Mouse (Mus musculus): ENCODE measurements around the gene Olfr130. TPM values are rescaled to one million over a fixed set of nuclear protein-coding genes. Genes with fewer than 3 reads are reported as not detected.

Gene Olfr130
- not detected in 2 replicates for polyA plus RNA-seq (2015; fragmentation: Nextera tagmentation; extraction: Ambion mirVana)

DNA sequence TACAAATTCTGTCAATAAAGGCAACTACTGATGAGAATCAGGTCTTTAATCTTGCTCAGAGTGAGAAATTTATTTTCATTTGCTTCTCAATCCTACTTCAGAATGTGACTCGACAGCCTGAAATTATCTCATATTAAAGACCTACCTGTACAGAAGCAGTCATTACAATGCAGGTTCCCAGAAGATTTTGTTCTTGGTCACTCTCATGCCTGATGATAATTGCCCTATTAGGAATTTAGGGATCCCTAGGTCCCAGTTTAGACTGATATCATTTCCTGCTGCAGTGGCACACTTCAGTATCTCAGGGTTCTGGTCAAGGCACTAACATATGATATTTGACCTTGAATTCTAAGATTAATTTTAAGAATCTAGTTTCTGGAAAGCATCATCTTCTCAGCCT is at the start of gene Olfr130:
Gene Olfr130 (plus strand): TSS at position 301 of the 400 bp plus-strand sequence.
- ATAC-seq (ENCODE audit: insufficient read depth, low FRiP score): no peak
- no peaks in the 10 kb centered on the region for H3K36me3 ChIP-seq (ENCODE audit: control insufficient read depth, insufficient read depth, low read length)
- H3K27ac ChIP-seq (ENCODE audit: low read length): no peak within 1 kb of the TSS
- H3K4me1 ChIP-seq (ENCODE audit: control insufficient read depth, insufficient read depth, low read length): no peaks in the 10 kb centered on the region
- H3K4me3 ChIP-seq (replicated peaks; ENCODE audit: low read length): no peak within 1 kb of the TSS
- no peak within 1 kb of the TSS for H3K4me2 ChIP-seq (ENCODE audit: low read depth, low read length)
- 85% methylated on average over 1 of the region's 1 CpGs for WGBS
- H3K27me3 ChIP-seq (ENCODE audit: control insufficient read depth, insufficient read depth, low read length): no peaks in the 10 kb centered on the region
- no peaks in the 10 kb centered on the region for H3K9me3 ChIP-seq (replicated peaks; ENCODE audit: control insufficient read depth, low read length)
- no peak within 1 kb of the TSS for H3K9ac ChIP-seq (ENCODE audit: low read length)

DNA sequence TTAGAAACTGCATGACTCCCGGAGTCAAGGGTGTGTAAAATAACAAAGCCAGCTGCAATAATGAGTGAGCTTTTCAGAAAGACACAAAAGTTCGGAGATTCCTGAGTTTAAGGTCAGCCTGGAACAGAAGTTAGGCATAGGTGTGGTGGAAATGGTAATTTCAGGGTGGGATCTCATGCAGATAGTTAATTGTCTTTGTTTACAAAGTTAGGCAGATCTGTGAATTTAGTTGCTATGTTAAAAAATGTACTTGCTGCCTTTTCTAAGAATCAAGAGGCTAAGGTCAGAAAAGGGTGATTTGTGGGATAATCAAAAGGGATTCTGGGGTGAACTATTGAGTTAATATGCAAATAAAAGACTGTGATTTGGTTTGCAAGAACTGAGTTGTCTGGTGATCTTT is 47.4 kb upstream of the Olfr130 start:
- no peak overlapping the region for H3K27ac ChIP-seq (ENCODE audit: low read length)

DNA sequence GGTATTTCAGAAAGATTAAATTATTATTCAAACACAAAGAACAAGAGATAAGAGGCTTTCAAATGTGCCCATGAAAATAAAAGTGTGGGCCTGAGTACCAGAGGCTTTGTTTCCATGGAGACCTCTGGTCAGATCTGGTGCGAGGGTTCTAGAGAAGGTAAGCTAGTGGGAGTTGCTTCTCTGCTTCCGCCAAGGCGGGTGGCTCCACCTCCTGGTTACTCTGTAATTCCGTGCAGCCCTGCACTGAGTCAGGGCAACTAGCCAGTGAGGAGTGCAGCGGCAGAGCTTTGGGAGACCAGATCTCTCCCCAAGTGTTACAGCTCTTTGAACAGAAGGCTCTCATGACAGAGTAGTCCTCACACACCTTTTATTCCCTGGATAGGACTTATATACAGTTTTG is 37.4 kb upstream of the Olfr130 start:
- no peaks in the 10 kb centered on the region for H3K27me3 ChIP-seq (ENCODE audit: control insufficient read depth, insufficient read depth, low read length)
- no peak overlapping the region for H3K27ac ChIP-seq (ENCODE audit: low read length)
- H3K36me3 ChIP-seq (ENCODE audit: control insufficient read depth, insufficient read depth, low read length): no peaks in the 10 kb centered on the region
- no peak overlapping the region for H3K4me3 ChIP-seq (replicated peaks; ENCODE audit: low read length)
- H3K4me1 ChIP-seq (ENCODE audit: control insufficient read depth, insufficient read depth, low read length): no peaks in the 10 kb centered on the region
- H3K4me2 ChIP-seq (ENCODE audit: low read depth, low read length): no peak overlapping the region
- ATAC-seq (ENCODE audit: insufficient read depth, low FRiP score): no peak
- H3K9ac ChIP-seq (ENCODE audit: low read length): no peak overlapping the region
- 38% methylated on average over 5 of the region's 5 CpGs for WGBS
- no peaks in the 10 kb centered on the region; the same call in 1 of the 2 replicates for H3K9me3 ChIP-seq (replicated peaks; ENCODE audit: control insufficient read depth, low read length)

More for the DNA sequence above, 47.4 kb upstream of the Olfr130 start:
- no peak overlapping the region for H3K4me2 ChIP-seq (ENCODE audit: low read depth, low read length)
- H3K4me1 ChIP-seq (ENCODE audit: control insufficient read depth, insufficient read depth, low read length): no peaks in the 10 kb centered on the region
- H3K9ac ChIP-seq (ENCODE audit: low read length): no peak overlapping the region
- H3K36me3 ChIP-seq (ENCODE audit: control insufficient read depth, insufficient read depth, low read length): no peaks in the 10 kb centered on the region
- WGBS: 75% methylated on average over 2 of the region's 2 CpGs
- H3K4me3 ChIP-seq (replicated peaks; ENCODE audit: low read length): no peak overlapping the region
- H3K27me3 ChIP-seq (ENCODE audit: control insufficient read depth, insufficient read depth, low read length): no peaks in the 10 kb centered on the region
- H3K9me3 ChIP-seq (replicated peaks; ENCODE audit: control insufficient read depth, low read length): no peaks in the 10 kb centered on the region
- no peak for ATAC-seq (ENCODE audit: insufficient read depth, low FRiP score)

DNA sequence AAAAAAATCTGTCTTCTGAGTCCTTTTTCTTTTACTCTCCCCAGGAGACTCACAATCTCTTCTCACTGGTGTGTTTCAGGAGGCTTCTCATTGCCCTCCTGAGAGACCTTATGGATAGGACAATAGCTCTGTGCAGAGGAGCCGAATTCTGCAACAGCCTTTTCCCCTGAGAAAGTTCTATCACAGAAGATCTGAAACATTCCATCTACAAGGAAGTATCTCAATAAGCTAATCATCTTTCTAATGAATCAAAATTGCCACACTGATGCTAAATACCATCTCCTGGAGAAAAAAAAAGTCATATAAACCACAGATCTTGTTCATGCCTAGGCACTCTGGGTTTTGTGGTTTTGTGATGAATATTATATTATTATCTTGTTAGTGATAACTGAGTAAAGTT is 3.7 kb upstream of the Olfr130 start, which contains the start of gene Olfr129:
Gene Olfr129 (minus strand): TSS at position 101 of the 400 bp plus-strand sequence.
- no peak for ATAC-seq (ENCODE audit: insufficient read depth, low FRiP score)
- H3K27ac ChIP-seq (ENCODE audit: low read length): no peak within 1 kb of the TSS
- H3K9me3 ChIP-seq (replicated peaks; ENCODE audit: control insufficient read depth, low read length): no peaks in the 10 kb centered on the region
- H3K4me1 ChIP-seq (ENCODE audit: control insufficient read depth, insufficient read depth, low read length): no peaks in the 10 kb centered on the region
- H3K4me3 ChIP-seq (replicated peaks; ENCODE audit: low read length): no peak within 1 kb of the TSS
- 65% methylated on average over 1 of the region's 1 CpGs for WGBS
- H3K9ac ChIP-seq (ENCODE audit: low read length): no peak within 1 kb of the TSS
- no peaks in the 10 kb centered on the region for H3K27me3 ChIP-seq (ENCODE audit: control insufficient read depth, insufficient read depth, low read length)
- no peaks in the 10 kb centered on the region for H3K36me3 ChIP-seq (ENCODE audit: control insufficient read depth, insufficient read depth, low read length)
- H3K4me2 ChIP-seq (ENCODE audit: low read depth, low read length): no peak within 1 kb of the TSS

DNA sequence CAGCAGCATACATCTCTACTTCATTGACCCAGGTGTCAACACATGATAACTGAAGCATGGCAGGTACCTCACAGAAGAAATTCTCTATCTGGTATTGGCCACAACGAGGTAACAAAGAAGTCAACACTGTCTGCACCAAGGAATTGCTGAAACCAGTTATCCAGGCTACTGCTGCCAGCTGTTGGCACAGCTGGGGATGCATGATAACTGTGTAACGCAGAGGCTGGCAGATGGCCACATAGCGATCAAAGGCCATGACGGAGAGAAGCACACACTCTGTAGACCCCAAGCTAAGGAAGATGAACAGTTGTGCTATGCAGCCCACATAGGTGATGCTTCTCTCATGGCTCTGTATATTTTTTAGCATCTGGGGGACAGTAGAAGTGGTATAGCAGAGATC is 18.6 kb downstream of the Olfr130 start:
- Histone ChIP-seq H3K27ac (ENCODE audit: low read length) (no peak overlapping the region), H3K9me3 (replicated peaks; ENCODE audit: control insufficient read depth, low read length) (no peaks in the 10 kb centered on the region), H3K4me1 (ENCODE audit: control insufficient read depth, insufficient read depth, low read length) (no peaks in the 10 kb centered on the region), H3K36me3 (ENCODE audit: control insufficient read depth, insufficient read depth, low read length) (no peaks in the 10 kb centered on the region), H3K4me2 (ENCODE audit: low read depth, low read length) (no peak overlapping the region), H3K27me3 (ENCODE audit: control insufficient read depth, insufficient read depth, low read length) (no peaks in the 10 kb centered on the region), H3K4me3 (replicated peaks; ENCODE audit: low read length) (no peak overlapping the region), H3K9ac (ENCODE audit: low read length) (no peak overlapping the region)
- ATAC-seq (ENCODE audit: insufficient read depth, low FRiP score): no peak
- 85% methylated on average over 4 of the region's 4 CpGs for WGBS

DNA sequence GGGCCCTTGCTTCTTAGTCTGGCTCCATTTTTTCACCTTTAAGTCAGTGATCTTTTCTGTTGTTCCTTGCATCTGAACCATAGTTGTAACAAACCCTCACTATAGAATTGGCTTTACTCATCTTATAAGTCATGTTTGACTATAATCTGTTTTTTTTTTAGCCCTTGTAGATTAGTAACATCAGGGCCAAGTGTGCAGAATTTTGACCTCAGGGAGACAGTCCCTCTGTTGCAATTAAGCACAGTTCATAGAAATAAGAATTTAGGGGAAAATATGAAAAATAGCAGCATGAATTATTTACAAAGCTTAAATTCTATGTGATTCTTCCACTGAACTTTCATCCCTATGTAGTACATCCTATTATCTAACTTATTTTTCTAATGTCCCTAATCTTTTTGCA is 24.9 kb downstream of the Olfr130 start, which contains the start of gene Olfr131:
Gene Olfr131 (minus strand): TSS at position 101 of the 400 bp plus-strand sequence.
- H3K4me1 ChIP-seq (ENCODE audit: control insufficient read depth, insufficient read depth, low read length): no peaks in the 10 kb centered on the region
- no peak within 1 kb of the TSS for H3K27ac ChIP-seq (ENCODE audit: low read length)
- H3K27me3 ChIP-seq (ENCODE audit: control insufficient read depth, insufficient read depth, low read length): no peaks in the 10 kb centered on the region
- H3K36me3 ChIP-seq (ENCODE audit: control insufficient read depth, insufficient read depth, low read length): no peaks in the 10 kb centered on the region
- H3K4me2 ChIP-seq (ENCODE audit: low read depth, low read length): no peak within 1 kb of the TSS
- ATAC-seq (ENCODE audit: insufficient read depth, low FRiP score): no peak
- H3K9me3 ChIP-seq (replicated peaks; ENCODE audit: control insufficient read depth, low read length): no peaks in the 10 kb centered on the region
- H3K9ac ChIP-seq (ENCODE audit: low read length): no peak within 1 kb of the TSS
- H3K4me3 ChIP-seq (replicated peaks; ENCODE audit: low read length): no peak within 1 kb of the TSS

Other genes starting within 250 kb of the Olfr130 start
- not detected in 2 replicates for gene Olfr125, start 231.0 kb upstream of the Olfr130 start, polyA plus RNA-seq (2015; fragmentation: Nextera tagmentation; extraction: Ambion mirVana)
- gene Olfr126, start 216.4 kb upstream of the Olfr130 start, polyA plus RNA-seq (2015; fragmentation: Nextera tagmentation; extraction: Ambion mirVana): not detected in 2 replicates
- gene Olfr127, start 163.5 kb upstream of the Olfr130 start, polyA plus RNA-seq (2015; fragmentation: Nextera tagmentation; extraction: Ambion mirVana): not detected in 2 replicates
- gene Olfr128, start 143.4 kb upstream of the Olfr130 start, polyA plus RNA-seq (2015; fragmentation: Nextera tagmentation; extraction: Ambion mirVana): not detected in 2 replicates
- not detected in 2 replicates for gene Olfr761, start 110.8 kb upstream of the Olfr130 start, polyA plus RNA-seq (2015; fragmentation: Nextera tagmentation; extraction: Ambion mirVana)
- not detected in 2 replicates for gene Olfr129, start 3.8 kb upstream of the Olfr130 start, polyA plus RNA-seq (2015; fragmentation: Nextera tagmentation; extraction: Ambion mirVana)
- gene Olfr131, start 24.8 kb downstream of the Olfr130 start, polyA plus RNA-seq (2015; fragmentation: Nextera tagmentation; extraction: Ambion mirVana): not detected in 2 replicates
- not detected in 2 replicates for gene Olfr132, start 70.6 kb downstream of the Olfr130 start, polyA plus RNA-seq (2015; fragmentation: Nextera tagmentation; extraction: Ambion mirVana)
- gene Olfr133, start 81.4 kb downstream of the Olfr130 start, polyA plus RNA-seq (2015; fragmentation: Nextera tagmentation; extraction: Ambion mirVana): not detected in 2 replicates
- gene Olfr134, start 107.5 kb downstream of the Olfr130 start, polyA plus RNA-seq (2015; fragmentation: Nextera tagmentation; extraction: Ambion mirVana): not detected in 2 replicates
- not detected in 2 replicates for gene Olfr135, start 140.4 kb downstream of the Olfr130 start, polyA plus RNA-seq (2015; fragmentation: Nextera tagmentation; extraction: Ambion mirVana)
- gene Olfr138, start 197.1 kb downstream of the Olfr130 start, polyA plus RNA-seq (2015; fragmentation: Nextera tagmentation; extraction: Ambion mirVana): not detected in 2 replicates
- gene Olfr137, start 243.6 kb downstream of the Olfr130 start, polyA plus RNA-seq (2015; fragmentation: Nextera tagmentation; extraction: Ambion mirVana): not detected in 2 replicates